Mouse (Mus musculus): Measurements from ENCODE around the gene Spsb2. TPM values are rescaled to one million over a fixed set of nuclear protein-coding genes. Genes with fewer than 3 reads are reported as not detected.
"Not testable (repeated sequence)": the region's sequence is repeated elsewhere in the genome, so short reads cannot be mapped to it uniquely, and the experiment has no call there.

The Spsb2 gene
- polyA plus RNA-seq, 1 experiment, result 7.3 TPM

- 4% methylated on average over 34 of the region's 34 CpGs for WGBS
- TF ChIP-seq CTCF (IDR thresholded peaks at IDR 0.05; ENCODE audit: control insufficient read depth, insufficient read depth, low read length), result peak; percentile 29; the same call in 1 of the 2 replicates
- peak; percentile 42; the same call in 1 of the 2 replicates for TF ChIP-seq POLR2A (IDR thresholded peaks at IDR 0.05; ENCODE audit: borderline replicate concordance, control insufficient read depth, low read depth, low read length)
- peak overlapping the region; percentile 52 for H3K27ac ChIP-seq (ENCODE audit: control insufficient read depth, insufficient read depth, low read depth, low read length, poor library complexity)
- peak overlapping the region; percentile 70 for H3K4me3 ChIP-seq (replicated peaks; ENCODE audit: control insufficient read depth, low read depth, low read length)
- H3K4me1 ChIP-seq (ENCODE audit: control insufficient read depth, insufficient read depth, low read length), result peaks cover 9% of the 10 kb centered on the region
Measured at GRCm38 (mm10) chr6:124805341-124806321, 2.8 kb upstream of the Spsb2 start.

- Histone ChIP-seq H3K27ac (ENCODE audit: control insufficient read depth, insufficient read depth, low read depth, low read length, poor library complexity) (no peak overlapping the region), H3K4me3 (replicated peaks; ENCODE audit: control insufficient read depth, low read depth, low read length) (no peak overlapping the region), H3K4me1 (ENCODE audit: control insufficient read depth, insufficient read depth, low read length) (peaks cover 9% of the 10 kb centered on the region)
- WGBS, result 78% methylated on average over 7 of the region's 7 CpGs
- no peak for TF ChIP-seq POLR2A (IDR thresholded peaks at IDR 0.05; ENCODE audit: borderline replicate concordance, control insufficient read depth, low read depth, low read length)
- TF ChIP-seq CTCF (IDR thresholded peaks at IDR 0.05; ENCODE audit: control insufficient read depth, insufficient read depth, low read length), result no peak
Measured at GRCm38 (mm10) chr6:124806446-124807140, 1.9 kb upstream of the Spsb2 start.

GRCm38 (mm10) chr6:124807366-124807765 lies 1.1 kb upstream of the Spsb2 start:
- no peak overlapping the region for H3K27ac ChIP-seq (ENCODE audit: control insufficient read depth, insufficient read depth, low read depth, low read length, poor library complexity)
- H3K4me3 ChIP-seq (replicated peaks; ENCODE audit: control insufficient read depth, low read depth, low read length), result no peak overlapping the region
- 83% methylated on average over 4 of the region's 4 CpGs for WGBS
- H3K4me1 ChIP-seq (ENCODE audit: control insufficient read depth, insufficient read depth, low read length), result peaks cover 9% of the 10 kb centered on the region
- TF ChIP-seq CTCF (IDR thresholded peaks at IDR 0.05; ENCODE audit: control insufficient read depth, insufficient read depth, low read length) (no peak), POLR2A (IDR thresholded peaks at IDR 0.05; ENCODE audit: borderline replicate concordance, control insufficient read depth, low read depth, low read length) (no peak)

GRCm38 (mm10) chr6:124807986-124808357 lies 489 bp upstream of the Spsb2 start:
- TF ChIP-seq CTCF (IDR thresholded peaks at IDR 0.05; ENCODE audit: control insufficient read depth, insufficient read depth, low read length) (no peak), POLR2A (IDR thresholded peaks at IDR 0.05; ENCODE audit: borderline replicate concordance, control insufficient read depth, low read depth, low read length) (no peak)
- Histone ChIP-seq H3K4me1 (ENCODE audit: control insufficient read depth, insufficient read depth, low read length) (peaks cover 9% of the 10 kb centered on the region), H3K4me3 (replicated peaks; ENCODE audit: control insufficient read depth, low read depth, low read length) (peak overlapping the region; percentile 98), H3K27ac (ENCODE audit: control insufficient read depth, insufficient read depth, low read depth, low read length, poor library complexity) (peak overlapping the region; percentile 91; the same call in 1 of the 2 replicates)
- WGBS, result 72% methylated on average over 6 of the region's 6 CpGs

- Histone ChIP-seq H3K27ac (ENCODE audit: control insufficient read depth, insufficient read depth, low read depth, low read length, poor library complexity) (peak overlapping the region; percentile 91), H3K4me3 (replicated peaks; ENCODE audit: control insufficient read depth, low read depth, low read length) (peak overlapping the region; percentile 98), H3K4me1 (ENCODE audit: control insufficient read depth, insufficient read depth, low read length) (peaks cover 9% of the 10 kb centered on the region)
- TF ChIP-seq POLR2A (IDR thresholded peaks at IDR 0.05; ENCODE audit: borderline replicate concordance, control insufficient read depth, low read depth, low read length), result peak; percentile 46; the same call in 1 of the 2 replicates
- TF ChIP-seq CTCF (IDR thresholded peaks at IDR 0.05; ENCODE audit: control insufficient read depth, insufficient read depth, low read length), result peak; percentile 69
- 1% methylated on average over 35 of the region's 35 CpGs for WGBS
Measured at GRCm38 (mm10) chr6:124809052-124809774, 752 bp downstream of the Spsb2 start.

- Histone ChIP-seq H3K4me1 (ENCODE audit: control insufficient read depth, insufficient read depth, low read length) (peaks cover 9% of the 10 kb centered on the region), H3K4me3 (replicated peaks; ENCODE audit: control insufficient read depth, low read depth, low read length) (peak overlapping the region; percentile 98), H3K27ac (ENCODE audit: control insufficient read depth, insufficient read depth, low read depth, low read length, poor library complexity) (peak overlapping the region; percentile 91; the same call in 1 of the 2 replicates)
- WGBS, result 54% methylated on average over 14 of the region's 14 CpGs
- TF ChIP-seq POLR2A (IDR thresholded peaks at IDR 0.05; ENCODE audit: borderline replicate concordance, control insufficient read depth, low read depth, low read length), result no peak
- no peak for TF ChIP-seq CTCF (IDR thresholded peaks at IDR 0.05; ENCODE audit: control insufficient read depth, insufficient read depth, low read length)
Measured at GRCm38 (mm10) chr6:124809775-124810538, 1.5 kb downstream of the Spsb2 start.

- WGBS, result 69% methylated on average over 11 of the region's 11 CpGs
- H3K4me3 ChIP-seq (replicated peaks; ENCODE audit: control insufficient read depth, low read depth, low read length); H3K4me1 ChIP-seq (ENCODE audit: control insufficient read depth, insufficient read depth, low read length); H3K27ac ChIP-seq (ENCODE audit: control insufficient read depth, insufficient read depth, low read depth, low read length, poor library complexity): not testable (repeated sequence)
Measured at GRCm38 (mm10) chr6:124810566-124811402, 2.3 kb downstream of the Spsb2 start.
